Mouse (Mus musculus) right cerebral cortex, adult 18-20 months (tissue): ENCODE data around the gene Irs3.

Source experiments
- DNase-seq: peaks from one replicate; pipeline ENCODE4 v3.0.0; 2022; ENCODE audit warnings: mixed read lengths

Gene Irs3

GRCm38 (mm10) chr5:137654746-137655145 is 9.2 kb upstream of the Irs3 start:
- no peak for DNase-seq

DNA sequence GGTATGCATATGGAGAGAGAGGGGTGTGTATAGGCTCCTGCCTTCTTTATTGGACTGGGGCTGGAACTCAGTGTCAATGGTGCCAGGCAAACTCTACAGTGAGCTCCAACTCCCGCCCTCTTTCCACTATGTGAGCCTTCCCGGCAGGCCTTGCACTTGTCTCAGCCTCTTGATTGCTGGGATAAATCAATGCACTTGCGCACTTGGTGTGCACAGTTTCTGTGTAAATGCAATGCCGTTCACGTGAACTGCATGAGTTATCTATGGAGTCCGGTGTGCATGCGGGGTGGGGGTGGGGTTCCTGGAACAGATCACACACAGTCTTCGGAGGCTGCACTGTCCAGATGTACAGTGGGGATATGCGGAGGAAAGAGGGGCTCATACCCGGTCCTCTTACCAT is 7.9 kb upstream of the Irs3 start:
- no peak for DNase-seq

DNA sequence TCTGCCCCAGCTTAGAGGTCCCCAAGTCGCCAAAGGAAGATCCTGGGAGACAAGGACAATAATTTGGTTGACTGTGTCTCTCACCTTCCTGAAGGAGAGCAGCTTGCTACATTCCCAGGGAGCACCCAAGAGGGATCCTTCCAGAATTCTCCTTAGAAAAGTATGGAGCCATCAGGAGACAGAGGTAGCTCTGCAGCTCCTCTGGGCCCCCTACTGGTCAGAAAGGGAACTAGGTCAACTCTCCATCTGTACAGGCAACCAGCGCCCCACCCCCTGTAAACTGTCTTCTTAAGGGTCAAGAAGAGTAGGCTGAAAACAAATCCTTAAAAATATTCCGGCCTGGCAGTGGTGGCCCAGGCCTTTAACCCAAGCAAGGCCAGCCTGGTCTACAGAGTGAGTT is 7.0 kb upstream of the Irs3 start:
- DNase-seq = peak; percentile 58

DNA sequence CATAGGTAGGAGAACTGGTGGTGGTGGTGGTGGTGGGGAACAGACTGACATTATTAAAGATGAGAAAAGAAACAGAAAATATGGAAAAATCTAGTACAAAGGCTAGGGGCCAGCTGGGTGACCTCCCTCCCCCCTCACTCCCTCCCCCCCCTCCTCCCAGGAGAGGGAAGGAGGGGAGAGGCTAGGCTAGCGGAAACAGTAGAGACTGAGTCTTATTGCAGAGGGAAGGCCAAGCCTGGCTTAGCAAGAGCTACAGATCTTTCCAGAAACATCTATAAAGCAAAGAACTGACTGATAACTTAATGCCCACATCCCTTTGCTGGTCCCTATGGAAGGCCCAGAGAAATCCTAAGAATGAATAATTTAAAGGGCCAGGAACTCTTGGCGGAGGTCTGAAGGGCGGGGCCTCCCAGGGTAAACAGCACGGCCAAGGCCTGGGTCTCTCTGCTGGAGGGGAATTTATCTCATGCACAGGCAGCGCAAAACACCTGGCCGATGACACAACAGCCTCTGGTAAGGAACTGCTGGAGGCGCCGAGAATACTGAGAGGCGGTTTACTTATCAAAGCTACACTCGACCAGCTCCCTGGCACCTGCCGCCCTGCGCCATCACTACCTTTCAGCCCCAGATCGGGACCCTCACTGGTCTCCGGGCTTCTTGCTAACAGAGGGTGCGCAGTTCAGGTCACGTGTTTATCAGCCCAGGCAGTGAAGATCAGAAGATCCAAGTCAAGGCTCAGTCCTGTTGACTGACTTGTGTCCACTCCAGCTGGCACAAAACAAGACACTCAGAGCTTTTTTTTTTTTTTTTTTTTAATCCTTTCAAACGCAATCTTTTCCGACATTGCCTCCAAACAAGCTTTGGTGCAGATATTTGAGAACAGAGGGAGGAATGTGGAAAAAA is 4.4 kb upstream of the Irs3 start:
- DNase-seq = no peak

DNA sequence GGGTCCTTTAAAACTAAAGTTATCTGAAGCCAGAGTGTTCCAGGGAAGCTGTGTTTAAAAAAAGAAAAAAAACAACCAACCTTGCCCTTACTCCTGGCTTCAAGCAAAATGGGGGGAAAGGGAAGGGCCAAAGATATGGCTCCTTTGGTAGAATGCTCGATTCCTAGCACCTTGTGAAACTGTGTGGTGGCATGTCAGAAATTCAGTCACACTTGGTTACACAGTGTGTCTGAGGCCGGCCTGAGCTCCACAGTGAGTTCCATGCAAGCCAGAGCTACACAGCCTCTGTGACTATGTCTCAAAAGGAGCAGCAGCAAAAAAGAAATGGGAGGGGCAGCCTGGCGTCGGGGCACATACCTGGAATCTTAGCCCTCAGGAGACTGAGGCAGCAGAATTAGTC is 3.7 kb upstream of the Irs3 start:
- no peak for DNase-seq

GRCm38 (mm10) chr5:137647827-137648601 is 2.5 kb upstream of the Irs3 start:
- DNase-seq = no peak

DNA sequence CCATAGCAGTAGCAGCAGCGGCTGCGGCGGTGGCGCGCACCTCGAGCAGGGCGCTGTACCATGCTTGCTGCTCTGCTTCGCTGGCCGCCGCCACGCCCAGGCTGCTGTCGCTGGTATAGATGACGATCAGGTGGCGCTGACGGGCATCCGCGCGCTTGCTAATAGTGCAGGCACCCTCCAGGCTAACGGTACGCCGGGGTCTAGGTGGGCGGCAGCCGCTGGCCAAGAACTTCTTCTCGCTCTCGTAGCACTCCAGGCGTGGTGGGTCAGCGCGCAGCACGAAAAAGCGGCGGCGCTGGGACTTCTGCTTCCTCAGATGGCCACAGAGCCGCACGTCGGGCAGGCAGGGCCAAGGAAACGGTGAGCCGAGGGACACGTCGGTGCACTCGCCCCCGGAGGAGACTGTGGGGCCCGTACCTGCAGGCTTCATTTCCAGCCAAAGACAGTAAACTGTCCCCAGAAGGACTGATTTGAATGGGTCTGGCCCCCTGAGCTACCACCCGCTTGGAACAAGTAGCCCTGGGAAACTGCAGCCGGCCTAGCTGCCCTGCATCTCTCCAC is 343 bp downstream of the Irs3 start:
- DNase-seq = no peak

DNA sequence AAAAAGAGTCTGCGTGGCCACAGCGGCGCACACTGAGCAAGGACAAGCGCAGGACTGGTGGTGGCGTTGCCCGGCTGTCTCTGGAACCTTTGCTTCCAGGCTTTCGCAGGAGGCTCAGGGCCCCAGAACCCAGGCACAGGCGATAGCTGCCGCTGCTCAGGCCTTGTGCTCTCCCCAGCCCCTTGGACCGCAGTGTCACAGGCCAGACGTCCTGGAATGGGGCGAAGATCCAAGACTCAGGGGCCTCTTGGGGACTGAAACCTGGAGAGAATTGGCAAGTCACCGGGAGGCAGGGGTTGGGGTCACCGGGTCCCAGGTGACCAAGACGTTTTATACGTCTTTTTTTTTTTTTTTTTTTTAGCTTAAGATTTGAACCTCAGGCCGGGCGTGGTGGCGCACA is 1.0 kb downstream of the Irs3 start:
- no peak for DNase-seq

DNA sequence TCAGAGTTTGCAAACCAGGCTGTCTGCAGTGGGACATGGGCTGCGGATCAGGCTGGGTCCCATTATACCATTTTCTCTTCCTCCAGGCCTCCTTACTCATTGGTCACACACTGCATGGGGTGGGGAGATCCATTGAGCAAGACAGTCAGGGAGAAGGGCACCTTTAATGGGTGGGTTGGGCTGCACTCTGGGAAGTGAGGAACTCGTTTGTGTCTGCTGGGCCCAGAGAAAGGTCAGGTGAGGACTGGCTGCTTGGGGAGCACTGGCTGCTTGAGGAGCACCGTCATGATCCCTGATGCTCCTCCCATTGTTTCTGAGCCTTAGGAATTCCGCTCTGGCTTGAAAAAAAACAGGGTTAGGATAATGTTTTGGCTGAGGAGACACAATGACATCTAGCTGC is 2.6 kb downstream of the Irs3 start:
- DNase-seq = no peak

DNA sequence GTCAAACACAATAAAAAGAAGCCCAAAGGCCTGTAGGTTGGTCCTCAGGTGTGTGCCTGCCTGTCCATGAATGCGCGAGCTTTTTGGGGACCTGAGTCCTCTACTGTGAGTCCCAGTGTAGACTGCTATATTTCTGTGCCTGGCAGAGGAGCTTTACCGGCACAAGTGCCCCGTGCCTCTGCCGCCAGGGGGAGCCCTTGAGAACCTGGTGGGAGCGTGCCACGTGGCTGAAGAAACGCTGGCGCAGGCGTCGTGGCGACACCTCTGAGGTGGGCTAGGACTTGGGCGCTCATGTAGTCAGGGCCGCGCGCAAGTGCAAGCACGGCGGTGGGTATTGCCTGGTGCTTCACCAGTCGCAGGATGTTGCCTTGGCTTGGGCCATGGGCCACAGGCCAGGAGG is 4.5 kb downstream of the Irs3 start, which contains the start of gene Sap25:
Sap25 (plus strand) TSS at position 281 of the 400 bp plus-strand sequence.
- DNase-seq = no peak

GRCm38 (mm10) chr5:137639472-137639871 is 6.0 kb downstream of the Irs3 start:
- no peak for DNase-seq

DNA sequence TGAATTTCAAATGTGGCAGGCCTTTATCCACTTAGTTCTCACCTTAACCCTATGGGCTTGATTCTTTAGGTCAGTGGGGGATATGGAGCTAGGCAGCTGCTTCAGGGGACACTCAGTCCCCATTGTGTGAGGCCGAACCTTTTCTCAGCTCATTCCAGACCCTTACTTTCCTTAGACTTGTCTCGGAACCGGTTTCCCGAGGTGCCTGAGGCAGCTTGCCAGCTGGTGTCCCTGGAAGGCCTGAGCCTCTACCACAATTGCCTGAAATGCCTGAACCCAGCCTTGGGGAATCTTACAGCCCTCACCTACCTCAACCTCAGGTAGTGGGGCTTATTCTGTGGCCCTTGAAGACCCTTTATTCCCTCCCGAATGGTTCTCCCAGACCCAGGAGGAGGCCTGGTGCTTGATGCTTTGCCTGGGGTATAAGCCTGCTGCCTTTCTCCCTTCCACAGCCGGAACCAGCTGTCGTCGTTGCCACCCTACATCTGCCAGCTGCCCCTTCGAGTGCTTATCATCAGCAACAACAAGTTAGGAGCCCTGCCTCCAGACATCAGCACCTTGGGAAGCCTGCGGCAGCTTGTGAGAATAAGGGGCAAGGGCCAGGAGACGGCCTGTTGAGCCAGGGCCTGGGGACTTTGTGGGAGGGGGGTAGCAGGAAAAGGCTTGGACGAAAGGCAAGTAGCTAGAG is 12.0 kb downstream of the Irs3 start:
- DNase-seq = no peak

- DNase-seq = no peak
Measured at GRCm38 (mm10) chr5:137631591-137631990, 13.9 kb downstream of the Irs3 start.

DNA sequence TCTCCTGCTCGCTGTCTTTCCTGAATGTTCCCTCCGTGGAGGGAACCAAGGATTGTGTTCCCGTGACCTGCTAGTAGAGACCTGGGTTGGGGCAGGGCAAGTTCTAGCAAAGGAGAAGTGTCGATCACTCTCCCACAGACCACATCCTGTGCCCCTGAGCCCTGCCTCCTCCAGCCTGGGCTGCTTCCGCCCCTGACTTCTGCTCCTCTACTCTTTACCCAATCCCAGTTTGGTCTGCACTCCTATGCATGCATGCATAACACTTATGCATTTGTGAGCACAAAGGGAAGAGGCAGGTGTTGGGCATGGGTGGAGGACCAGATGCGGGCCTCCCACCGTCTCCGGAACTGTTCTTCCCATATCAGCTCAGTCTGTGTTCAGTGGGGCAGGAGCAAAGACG is 14.3 kb downstream of the Irs3 start:
- DNase-seq = peak; percentile 37

GRCm38 (mm10) chr5:137630602-137631001 is 14.9 kb downstream of the Irs3 start:
- no peak for DNase-seq

- DNase-seq = no peak
Measured at GRCm38 (mm10) chr5:137629906-137630545, 15.5 kb downstream of the Irs3 start.

DNA sequence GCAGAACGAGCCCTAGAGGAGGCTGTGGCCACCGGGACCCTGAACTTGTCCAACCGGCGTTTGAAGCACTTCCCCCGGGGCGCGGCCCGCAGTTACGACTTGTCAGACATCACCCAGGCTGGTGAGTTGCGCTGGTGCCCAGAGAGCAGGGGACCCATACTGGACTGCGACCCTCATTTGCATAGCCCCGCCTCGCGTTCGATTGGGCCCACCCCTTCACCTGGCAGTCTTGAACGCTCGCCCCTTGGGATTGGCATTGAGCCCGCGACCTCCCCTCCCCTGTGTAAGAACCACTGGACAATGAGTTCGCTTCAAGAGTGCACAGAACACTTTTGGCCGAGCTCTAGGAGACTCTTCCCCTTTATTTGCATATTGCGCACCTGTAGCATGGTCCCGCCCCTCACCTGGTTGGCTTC is 16.2 kb downstream of the Irs3 start:
- DNase-seq = no peak

DNA sequence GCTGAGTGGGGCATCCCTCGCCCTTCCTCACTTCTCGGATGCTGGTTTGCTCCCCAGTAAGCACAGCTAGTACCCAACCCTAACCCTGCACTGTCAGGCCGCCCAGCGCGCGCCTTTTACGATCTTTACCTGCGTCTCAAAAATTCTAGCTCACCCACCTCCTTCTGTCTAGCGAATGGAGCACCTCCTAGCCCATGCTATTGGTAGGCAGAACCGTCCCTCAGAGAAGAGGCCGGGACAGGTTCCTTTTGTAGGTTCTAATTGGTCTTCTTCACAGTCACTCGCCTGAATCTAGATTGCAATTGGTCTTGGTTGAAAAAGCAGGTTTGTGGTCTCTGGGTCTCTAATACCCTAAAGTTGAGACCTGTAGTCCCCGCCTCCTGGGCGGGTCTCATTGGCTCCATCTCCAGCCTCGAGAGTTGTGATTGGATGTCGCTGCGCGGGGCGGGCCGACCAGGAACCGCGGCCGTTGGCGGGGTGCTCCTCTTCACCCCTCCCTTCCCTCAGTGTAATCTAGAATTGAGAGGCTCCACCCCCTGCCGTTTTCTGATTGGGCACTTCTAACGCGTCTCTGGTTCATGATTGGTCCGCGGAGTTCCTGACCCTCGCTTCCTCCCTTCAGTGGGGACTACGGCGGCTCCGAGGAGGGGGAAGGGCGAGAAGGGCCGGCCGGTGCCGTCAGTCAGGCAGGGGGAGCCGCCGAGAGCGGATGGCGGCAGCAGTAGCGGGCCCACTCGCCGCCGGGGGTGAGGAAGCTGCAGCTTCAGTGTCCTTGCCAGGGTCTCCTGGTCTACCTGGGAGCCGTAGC is 16.8 kb downstream of the Irs3 start, which contains the start of the genes Fbxo24, Lrch4 and Gm20605:
Fbxo24 (minus strand) TSS at position 505 of the 808 bp plus-strand sequence.
Lrch4 (plus strand) TSS at position 624 of the 808 bp plus-strand sequence.
Gm20605 (plus strand) TSS at position 678 of the 808 bp plus-strand sequence.
- peak; percentile 100 for DNase-seq

DNA sequence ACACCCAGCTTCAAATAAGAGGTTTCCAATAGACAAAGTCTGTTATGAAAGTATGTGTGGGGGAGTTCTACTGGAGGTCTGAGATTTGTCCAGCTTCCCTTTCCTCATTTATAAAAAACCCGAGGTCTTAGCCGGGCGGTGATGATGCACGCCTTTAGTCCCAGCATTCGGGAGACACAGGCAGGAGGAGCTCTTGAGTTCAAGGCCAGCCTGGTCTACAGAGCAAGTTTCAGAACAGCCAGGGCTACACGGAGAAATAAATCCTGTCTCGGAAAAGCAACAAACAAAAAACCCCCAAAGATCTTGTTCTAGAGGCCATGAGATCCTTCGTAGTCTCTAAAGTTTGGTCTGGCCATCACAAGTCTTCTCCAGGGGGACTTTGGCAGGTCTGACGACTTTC is 17.5 kb downstream of the Irs3 start:
- no peak for DNase-seq

DNA sequence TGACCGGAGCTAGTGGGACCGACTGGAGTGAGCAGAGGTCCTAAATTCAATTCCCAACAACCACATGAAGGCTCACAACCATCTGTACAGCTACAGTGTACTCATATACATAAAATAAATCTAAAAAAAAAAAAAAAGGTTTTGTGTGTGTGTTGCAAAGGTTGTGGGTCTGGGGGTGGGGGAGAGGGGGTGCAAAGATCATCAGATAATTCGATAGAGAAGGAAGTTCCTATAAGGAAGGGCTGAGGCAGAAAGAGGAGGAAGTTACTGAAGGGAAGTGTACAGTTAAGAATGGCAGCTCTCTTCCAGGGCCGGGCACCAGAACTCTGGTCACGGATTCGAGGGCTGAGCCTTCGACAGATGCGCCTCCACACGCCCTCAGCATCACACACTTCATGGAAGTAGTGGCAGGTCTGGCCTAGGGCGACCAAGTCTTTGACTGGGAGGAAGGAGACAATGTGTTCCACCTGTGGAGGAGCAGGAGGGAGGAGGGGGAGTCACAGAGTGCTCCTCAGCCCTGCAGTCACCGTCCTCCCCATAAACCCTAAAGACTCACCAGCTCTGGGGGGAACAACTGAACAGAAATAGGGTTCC is 21.5 kb downstream of the Irs3 start:
- DNase-seq = no peak

- no peak for DNase-seq
Measured at GRCm38 (mm10) chr5:137615347-137615746, 30.2 kb downstream of the Irs3 start.
